Mouse (Mus musculus): ENCODE results near the gene Zfp804a.

The Zfp804a gene

GRCm38 (mm10) chr2:82282591-82283269 is 229.7 kb downstream of the Zfp804a start:
- no peak for DNase-seq

GRCm38 (mm10) chr2:82294932-82295493 is 242.0 kb downstream of the Zfp804a start:
- DNase-seq: no peak

All from lung, postnatal 14 days (tissue).